Mouse (Mus musculus) limb, embryonic 15.5 days (tissue): ENCODE measurements around the gene Prkce. TPM values are rescaled to one million over a fixed set of nuclear protein-coding genes. Genes with fewer than 3 reads are reported as not detected.

Experiments
- ATAC-seq: fragments of 200-750 bp; cut with Nextera tagmentation; 2 replicates; pipeline ENCODE4 v1.8.0; 2017; ENCODE audit warnings: low read depth, moderate TSS enrichment; ENCODE audit not compliant: insufficient number of reproducible peaks, low FRiP score, low TSS enrichment
- H3K27ac ChIP-seq: fragments of 300-500 bp; sonication (generic); 2 replicates; pipeline ENCODE4 v1.5.1; 2015; ENCODE audit warnings: moderate library complexity, mild to moderate bottlenecking, inconsistent platforms
- H3K27me3 ChIP-seq: fragments of 300-500 bp; sonication (generic); 2 replicates; pipeline ENCODE4 v1.6.1; 2015; ENCODE audit warnings: inconsistent platforms
- H3K36me3 ChIP-seq: fragments of 300-500 bp; sonication (generic); 2 replicates; pipeline ENCODE4 v1.6.1; 2015; ENCODE audit warnings: inconsistent platforms
- H3K4me1 ChIP-seq: fragments of 300-500 bp; sonication (generic); 2 replicates; pipeline ENCODE4 v1.6.1; 2015; ENCODE audit warnings: inconsistent platforms
- H3K4me2 ChIP-seq: fragments of 300-500 bp; sonication (generic); 2 replicates; pipeline ENCODE4 v1.6.1; 2015; ENCODE audit warnings: mild to moderate bottlenecking, inconsistent platforms
- H3K4me3 ChIP-seq: fragments of 300-500 bp; sonication (generic); 2 replicates; pipeline ENCODE4 v1.5.1; 2015; ENCODE audit warnings: mild to moderate bottlenecking, inconsistent platforms
- H3K9ac ChIP-seq: fragments of 300-500 bp; sonication (generic); 2 replicates; pipeline ENCODE4 v1.6.1; 2015; ENCODE audit warnings: inconsistent platforms
- H3K9me3 ChIP-seq: fragments of 300-500 bp; sonication (generic); 2 replicates; pipeline ENCODE4 v1.6.1; 2016; ENCODE audit warnings: inconsistent platforms
- WGBS: fragments of 180-500 bp; shearing (Covaris S2); methylation state at CpG from one replicate; pipeline ENCODE4 v1.1.7; 2015; 5-methylcytosine and 5-hydroxymethylcytosine counted together
- polyA plus RNA-seq: library from polyadenylated mRNA; unstranded; fragments of >200 nt; fragmentation: Nextera tagmentation; extraction: Ambion mirVana; gene quantifications from 2 replicates; pipeline ENCODE4 v1.2.1, GENCODE M21; 2015

The Prkce gene
- polyA plus RNA-seq, 1 experiment from 2014 or later = 6.8 TPM

DNA sequence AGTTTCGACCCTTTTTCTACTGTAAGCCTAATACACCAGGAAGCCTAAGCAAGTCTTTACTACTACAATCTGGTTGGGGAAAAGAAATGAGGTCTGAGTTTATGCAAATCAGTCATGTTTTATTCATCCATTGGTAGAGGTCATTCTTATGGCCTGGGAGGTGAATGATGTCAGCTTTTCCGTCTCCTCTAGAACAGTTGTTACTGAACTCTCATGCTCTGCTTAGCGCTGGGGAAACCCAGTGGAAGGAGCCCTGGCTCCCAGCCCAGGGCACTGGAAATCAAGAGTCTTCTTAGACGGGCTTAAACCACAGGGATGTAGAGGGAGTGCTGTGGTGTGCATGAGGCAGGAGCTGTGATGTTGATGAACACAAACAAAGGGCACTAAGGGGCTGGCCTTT is 232.4 kb downstream of the Prkce start:
- H3K4me3 ChIP-seq = no peak overlapping the region
- H3K27me3 ChIP-seq = no peaks in the 10 kb centered on the region
- H3K36me3 ChIP-seq = no peaks in the 10 kb centered on the region
- H3K9ac ChIP-seq = no peak overlapping the region
- H3K27ac ChIP-seq = no peak overlapping the region
- no peaks in the 10 kb centered on the region for H3K9me3 ChIP-seq
- H3K4me1 ChIP-seq = peaks cover 17% of the 10 kb centered on the region
- 62% methylated on average over 4 of the region's 4 CpGs for WGBS
- no peak for ATAC-seq
- H3K4me2 ChIP-seq = no peak overlapping the region

DNA sequence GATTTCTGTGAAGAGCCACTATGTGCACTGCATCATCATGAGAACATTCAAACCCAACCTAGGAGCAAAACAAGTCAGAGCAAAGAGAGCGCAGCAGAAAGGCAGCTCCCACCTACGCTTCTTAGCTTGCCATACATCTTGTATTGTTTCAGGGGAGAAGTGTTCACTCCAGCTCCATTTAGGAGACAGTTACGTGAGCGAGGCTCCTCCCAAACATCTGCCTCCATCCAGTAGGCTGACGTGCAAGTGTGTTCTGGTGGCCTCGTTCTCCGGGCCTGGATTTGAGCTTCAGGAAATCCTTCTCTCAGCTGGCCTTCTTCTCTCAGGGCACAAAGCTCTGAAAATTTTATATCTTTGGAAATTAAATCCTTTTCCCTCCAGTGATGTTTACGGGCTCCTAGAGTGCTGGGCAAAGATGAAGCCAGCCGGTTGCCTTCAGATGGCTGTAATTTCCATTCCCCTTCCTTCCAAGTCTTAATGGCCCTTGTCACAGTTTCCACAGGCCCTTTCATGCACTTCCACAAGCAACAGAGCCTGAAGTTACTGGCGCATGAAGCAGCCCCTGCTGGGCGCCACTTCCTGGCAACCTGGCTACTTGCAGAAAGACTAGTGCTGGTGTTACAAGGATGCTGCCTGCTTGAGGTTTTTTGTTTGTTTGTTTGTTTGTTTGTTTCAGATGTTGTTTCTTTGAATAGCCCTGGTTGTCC is 237.4 kb downstream of the Prkce start:
- WGBS = 33% methylated on average over 11 of the region's 11 CpGs
- Histone ChIP-seq H3K36me3 (no peaks in the 10 kb centered on the region), H3K27me3 (no peaks in the 10 kb centered on the region), H3K27ac (peak overlapping the region; percentile 75), H3K4me3 (no peak overlapping the region), H3K4me2 (peak overlapping the region; percentile 7; the same call in 1 of the 2 replicates), H3K4me1 (peaks cover 27% of the 10 kb centered on the region), H3K9ac (no peak overlapping the region), H3K9me3 (no peaks in the 10 kb centered on the region)
- ATAC-seq = peak; percentile 73; the same call in 1 of the 2 replicates

DNA sequence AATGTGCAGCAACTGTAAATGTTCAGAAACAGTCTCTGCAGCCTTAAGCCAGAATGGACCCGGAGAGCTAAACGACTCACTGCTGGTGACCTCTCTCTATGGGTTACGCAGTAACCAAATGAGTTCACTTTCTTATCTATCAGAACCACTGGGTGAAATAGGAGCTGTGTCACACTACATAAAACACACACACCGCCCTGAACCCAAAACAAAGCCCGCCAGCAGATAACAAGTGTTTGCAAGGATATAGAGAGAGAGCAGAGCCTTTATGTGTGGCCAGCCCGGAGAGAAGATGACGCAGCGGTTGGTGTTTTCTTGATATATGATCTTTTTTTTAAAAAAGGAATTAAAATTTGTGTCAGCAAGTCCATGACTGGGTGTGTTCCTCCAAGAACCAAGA is 238.1 kb downstream of the Prkce start:
- Histone ChIP-seq H3K27me3 (no peaks in the 10 kb centered on the region), H3K9me3 (no peaks in the 10 kb centered on the region), H3K4me2 (no peak overlapping the region), H3K4me3 (no peak overlapping the region), H3K36me3 (no peaks in the 10 kb centered on the region), H3K9ac (no peak overlapping the region), H3K4me1 (peaks cover 27% of the 10 kb centered on the region), H3K27ac (peak overlapping the region; percentile 75; the same call in 1 of the 2 replicates)
- ATAC-seq = no peak
- WGBS = 61% methylated on average over 8 of the region's 8 CpGs

DNA sequence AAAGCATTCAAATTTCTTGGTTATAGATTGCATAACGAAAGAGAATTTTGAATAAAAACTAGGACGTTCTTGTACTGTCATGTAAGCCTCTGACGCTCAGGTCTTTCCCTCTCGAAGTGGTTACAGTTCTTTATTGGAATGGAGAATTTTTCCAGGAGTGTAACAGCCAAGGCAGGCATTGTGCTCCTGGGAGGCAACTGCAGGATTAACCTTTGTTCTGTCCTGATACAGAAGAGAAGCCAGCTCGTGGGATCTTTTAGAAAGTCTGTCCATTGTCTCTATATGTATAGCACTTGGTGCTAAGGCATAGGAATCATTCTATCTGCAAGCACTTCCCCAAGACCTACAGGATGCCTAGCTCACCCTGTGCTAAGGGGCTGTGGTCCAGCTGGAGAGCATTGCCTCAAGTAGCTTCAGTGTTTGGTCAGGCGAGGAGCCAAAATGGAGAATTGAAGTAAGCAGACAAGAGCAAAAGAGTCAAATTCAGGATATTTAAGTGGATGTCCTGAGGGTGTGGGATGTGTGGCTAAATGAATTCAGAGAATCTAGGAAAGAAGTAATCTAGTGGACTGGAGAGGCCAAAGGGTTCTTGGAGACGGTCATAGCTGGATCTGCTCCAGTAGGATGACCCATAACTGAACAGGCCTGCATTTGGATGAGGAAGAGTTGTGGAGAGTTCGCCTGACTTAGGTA is 240.5 kb downstream of the Prkce start:
- Histone ChIP-seq H3K9me3 (no peaks in the 10 kb centered on the region), H3K27ac (no peak overlapping the region), H3K4me3 (no peak overlapping the region), H3K9ac (no peak overlapping the region), H3K27me3 (no peaks in the 10 kb centered on the region), H3K4me2 (no peak overlapping the region), H3K36me3 (no peaks in the 10 kb centered on the region), H3K4me1 (peaks cover 42% of the 10 kb centered on the region)
- 71% methylated on average over 8 of the region's 8 CpGs for WGBS
- no peak for ATAC-seq

DNA sequence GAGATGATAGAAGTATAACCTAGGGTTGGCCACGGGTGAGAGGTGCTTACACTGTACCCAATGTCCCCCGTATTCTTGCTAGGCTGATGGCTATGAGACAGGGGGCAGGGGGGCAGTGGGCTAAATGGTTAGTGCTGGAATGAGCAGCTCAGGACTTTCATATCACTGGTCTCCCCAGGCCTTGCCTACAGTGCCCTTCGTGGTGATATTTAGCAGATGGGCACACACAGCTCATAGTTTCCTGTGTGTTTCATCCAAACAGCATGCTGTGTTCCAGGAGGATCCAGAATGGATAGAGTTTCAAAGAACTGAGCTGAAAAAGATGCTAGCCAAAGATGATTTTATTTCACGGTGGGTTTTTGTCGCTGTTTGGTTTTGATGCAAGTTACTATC is 241.0 kb downstream of the Prkce start:
- Histone ChIP-seq H3K27me3 (no peaks in the 10 kb centered on the region), H3K36me3 (no peaks in the 10 kb centered on the region), H3K4me3 (no peak overlapping the region), H3K27ac (no peak overlapping the region), H3K9me3 (no peaks in the 10 kb centered on the region), H3K4me2 (no peak overlapping the region), H3K4me1 (peaks cover 41% of the 10 kb centered on the region), H3K9ac (no peak overlapping the region)
- WGBS = 80% methylated on average over 5 of the region's 5 CpGs
- ATAC-seq = no peak

DNA sequence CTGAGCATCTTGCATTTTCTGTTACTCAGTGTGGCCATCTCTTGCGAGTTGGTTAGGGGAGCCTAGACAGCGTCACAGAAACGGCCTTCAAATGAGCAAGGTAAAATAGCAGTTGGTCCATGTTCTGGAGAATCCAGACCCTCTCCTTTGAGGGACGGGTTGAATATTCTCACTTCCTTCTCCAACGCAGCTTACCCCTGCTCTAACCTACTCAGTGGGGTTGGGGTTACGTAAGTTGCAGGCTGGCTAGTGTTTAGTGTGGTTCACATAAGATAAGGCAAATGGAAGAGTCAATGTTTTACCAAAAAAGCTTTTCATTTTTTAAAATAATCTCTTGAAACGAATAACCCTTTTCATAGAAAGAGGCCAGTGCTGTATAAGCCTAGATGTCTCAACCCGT is 241.9 kb downstream of the Prkce start:
- H3K4me2 ChIP-seq = no peak overlapping the region
- WGBS = 86% methylated on average over 8 of the region's 8 CpGs
- ATAC-seq = no peak
- no peaks in the 10 kb centered on the region for H3K27me3 ChIP-seq
- H3K4me1 ChIP-seq = peaks cover 33% of the 10 kb centered on the region
- H3K36me3 ChIP-seq = no peaks in the 10 kb centered on the region
- no peak overlapping the region for H3K9ac ChIP-seq
- no peak overlapping the region for H3K4me3 ChIP-seq
- H3K27ac ChIP-seq = no peak overlapping the region
- no peaks in the 10 kb centered on the region for H3K9me3 ChIP-seq

DNA sequence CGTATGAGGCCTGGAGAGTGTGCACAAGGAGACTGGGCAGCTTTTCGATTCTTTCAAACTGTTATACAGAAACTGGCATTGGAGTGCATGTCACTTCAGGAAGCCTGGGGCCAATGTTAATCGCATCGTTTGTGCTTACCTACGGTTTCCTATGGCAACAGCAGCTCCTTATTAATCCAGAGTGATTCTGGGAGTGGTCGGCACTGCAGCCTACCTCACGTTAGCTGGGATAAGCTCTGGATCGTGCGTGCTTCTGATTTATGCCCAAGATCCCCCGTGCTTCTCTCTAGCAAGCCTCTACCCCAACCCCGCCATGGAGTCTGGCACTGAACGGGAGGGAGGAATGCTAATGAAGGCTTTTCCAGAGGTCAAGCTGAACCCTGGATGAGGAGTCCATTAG is 242.9 kb downstream of the Prkce start:
- Histone ChIP-seq H3K9me3 (no peaks in the 10 kb centered on the region), H3K4me1 (peaks cover 23% of the 10 kb centered on the region), H3K4me2 (no peak overlapping the region), H3K9ac (no peak overlapping the region), H3K27ac (no peak overlapping the region), H3K36me3 (no peaks in the 10 kb centered on the region), H3K4me3 (no peak overlapping the region), H3K27me3 (no peaks in the 10 kb centered on the region)
- WGBS = 53% methylated on average over 12 of the region's 12 CpGs
- no peak for ATAC-seq

DNA sequence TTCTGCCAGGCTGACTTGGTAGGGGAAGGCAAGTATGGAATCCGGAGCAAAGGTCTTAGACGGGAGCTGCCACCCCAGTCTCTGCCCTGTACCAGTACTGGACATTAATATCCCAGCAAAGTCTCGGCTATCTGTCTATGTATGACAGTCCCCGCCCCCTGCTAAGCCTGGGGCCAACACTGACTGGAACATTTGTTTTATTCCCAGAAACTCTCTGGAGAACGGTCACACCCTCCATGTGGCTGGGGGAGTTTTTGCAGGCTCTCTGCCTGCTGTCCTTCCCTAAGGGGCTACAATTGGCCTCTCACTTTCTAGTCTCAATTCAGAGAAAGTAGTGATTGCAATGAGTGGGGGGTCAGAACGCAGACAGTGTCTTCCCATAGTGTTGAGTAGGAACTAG is 244.6 kb downstream of the Prkce start:
- H3K9me3 ChIP-seq = no peaks in the 10 kb centered on the region
- ATAC-seq = no peak
- no peaks in the 10 kb centered on the region for H3K36me3 ChIP-seq
- 65% methylated on average over 6 of the region's 6 CpGs for WGBS
- no peaks in the 10 kb centered on the region for H3K27me3 ChIP-seq
- H3K4me3 ChIP-seq = no peak overlapping the region
- peaks cover 23% of the 10 kb centered on the region for H3K4me1 ChIP-seq
- H3K9ac ChIP-seq = no peak overlapping the region
- H3K4me2 ChIP-seq = no peak overlapping the region
- H3K27ac ChIP-seq = no peak overlapping the region

DNA sequence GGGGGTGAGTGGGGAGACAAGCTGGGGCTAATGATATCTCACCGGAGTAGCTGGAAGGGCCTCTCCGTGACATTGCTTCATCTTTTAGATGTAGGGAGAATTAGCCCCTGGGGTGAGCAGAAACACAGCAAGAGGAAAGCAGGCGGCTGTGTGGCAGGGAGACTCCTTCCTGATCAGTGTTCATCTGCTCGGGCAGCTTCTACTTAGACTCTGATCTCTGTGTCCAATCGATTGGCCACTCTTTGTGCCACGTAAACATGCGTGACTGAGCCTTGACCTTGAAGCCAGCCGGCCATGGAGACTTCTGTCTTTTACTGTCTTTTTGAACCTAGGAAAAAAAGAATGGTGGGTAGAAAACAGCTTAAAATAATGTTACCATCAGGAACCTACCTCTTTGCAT is 247.0 kb downstream of the Prkce start:
- no peaks in the 10 kb centered on the region for H3K36me3 ChIP-seq
- H3K4me2 ChIP-seq = no peak overlapping the region
- H3K27me3 ChIP-seq = no peaks in the 10 kb centered on the region
- no peaks in the 10 kb centered on the region for H3K9me3 ChIP-seq
- 78% methylated on average over 8 of the region's 8 CpGs for WGBS
- H3K4me3 ChIP-seq = no peak overlapping the region
- H3K27ac ChIP-seq = no peak overlapping the region
- no peak for ATAC-seq
- H3K4me1 ChIP-seq = peaks cover 15% of the 10 kb centered on the region
- H3K9ac ChIP-seq = no peak overlapping the region

DNA sequence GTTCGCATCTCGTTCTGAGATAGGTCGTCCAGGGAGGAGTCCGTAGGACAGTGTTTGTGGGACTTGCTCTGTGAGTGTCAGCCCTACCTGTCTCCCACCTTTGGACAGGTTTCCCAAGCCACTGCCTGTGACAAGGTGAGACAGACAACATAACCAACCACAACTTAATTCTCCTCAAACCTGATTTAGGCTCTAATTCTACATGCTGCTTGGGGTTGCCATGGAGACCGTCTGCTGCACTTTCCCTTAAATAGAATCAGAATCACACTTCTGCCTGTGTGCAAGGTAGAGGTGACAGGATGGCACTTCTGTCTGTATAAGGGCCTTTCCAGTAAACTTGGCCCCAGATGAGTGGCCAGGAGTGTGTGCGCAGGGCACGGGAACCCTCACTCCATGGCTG is 248.4 kb downstream of the Prkce start:
- Histone ChIP-seq H3K9me3 (no peaks in the 10 kb centered on the region), H3K9ac (no peak overlapping the region), H3K4me3 (no peak overlapping the region), H3K27me3 (no peaks in the 10 kb centered on the region), H3K4me1 (peaks cover 15% of the 10 kb centered on the region), H3K36me3 (no peaks in the 10 kb centered on the region), H3K27ac (no peak overlapping the region), H3K4me2 (no peak overlapping the region)
- no peak for ATAC-seq
- WGBS = 91% methylated on average over 7 of the region's 7 CpGs

DNA sequence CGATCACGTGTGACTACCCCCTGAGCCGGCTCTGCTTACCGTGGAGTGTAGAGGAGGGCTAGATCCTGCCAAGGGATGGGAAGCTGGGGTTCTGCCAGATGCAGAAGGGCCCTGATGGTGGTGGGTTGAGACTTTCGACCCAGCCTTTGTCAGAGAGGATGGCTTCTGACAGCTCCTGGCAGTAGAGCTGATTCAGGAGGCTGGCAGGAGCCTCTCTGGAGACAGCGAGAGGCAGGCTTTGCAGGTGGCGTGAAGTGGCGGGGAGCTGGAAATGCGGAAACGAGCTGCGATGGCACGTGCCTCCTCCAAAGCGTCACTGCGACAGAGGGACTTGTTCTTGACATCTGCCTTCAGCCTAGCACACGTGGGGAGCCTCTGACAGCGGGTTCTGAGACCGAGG is 250.7 kb downstream of the Prkce start:
- Histone ChIP-seq H3K27ac (no peak overlapping the region), H3K9me3 (no peaks in the 10 kb centered on the region), H3K4me2 (no peak overlapping the region), H3K36me3 (no peaks in the 10 kb centered on the region), H3K4me3 (no peak overlapping the region), H3K4me1 (no peaks in the 10 kb centered on the region), H3K27me3 (no peaks in the 10 kb centered on the region), H3K9ac (no peak overlapping the region)
- 85% methylated on average over 17 of the region's 17 CpGs for WGBS
- no peak for ATAC-seq

DNA sequence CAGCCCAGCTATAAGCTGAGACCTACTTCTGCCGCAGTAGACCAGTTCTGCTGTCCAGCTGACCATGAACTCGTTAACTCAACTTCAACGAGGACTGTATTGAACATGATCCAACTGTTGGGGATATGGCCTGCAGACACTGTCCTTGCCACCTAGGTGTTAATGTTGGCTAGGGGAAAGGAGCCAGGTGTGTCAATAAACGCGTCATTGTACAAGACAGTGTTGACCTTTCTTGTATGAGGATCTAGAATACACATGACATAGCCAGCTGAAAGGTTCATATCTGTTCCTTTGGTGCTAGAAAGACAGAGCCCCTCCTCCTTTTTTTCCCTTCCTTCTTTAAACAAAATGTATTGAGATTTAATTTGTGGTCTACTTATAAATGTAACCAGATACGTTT is 251.6 kb downstream of the Prkce start:
- Histone ChIP-seq H3K9me3 (no peaks in the 10 kb centered on the region), H3K36me3 (no peaks in the 10 kb centered on the region), H3K27ac (no peak overlapping the region), H3K4me3 (no peak overlapping the region), H3K4me1 (no peaks in the 10 kb centered on the region), H3K4me2 (no peak overlapping the region), H3K9ac (no peak overlapping the region), H3K27me3 (no peaks in the 10 kb centered on the region)
- ATAC-seq = no peak
- 74% methylated on average over 6 of the region's 6 CpGs for WGBS
